Mouse (Mus musculus) urinary bladder, postnatal 10 days (tissue): ENCODE data around the gene Tcf7l1.

Source experiments
- DNase-seq: peaks from one replicate; pipeline ENCODE4 v3.0.0; 2022; ENCODE audit warnings: low spot score

Gene Tcf7l1

DNA sequence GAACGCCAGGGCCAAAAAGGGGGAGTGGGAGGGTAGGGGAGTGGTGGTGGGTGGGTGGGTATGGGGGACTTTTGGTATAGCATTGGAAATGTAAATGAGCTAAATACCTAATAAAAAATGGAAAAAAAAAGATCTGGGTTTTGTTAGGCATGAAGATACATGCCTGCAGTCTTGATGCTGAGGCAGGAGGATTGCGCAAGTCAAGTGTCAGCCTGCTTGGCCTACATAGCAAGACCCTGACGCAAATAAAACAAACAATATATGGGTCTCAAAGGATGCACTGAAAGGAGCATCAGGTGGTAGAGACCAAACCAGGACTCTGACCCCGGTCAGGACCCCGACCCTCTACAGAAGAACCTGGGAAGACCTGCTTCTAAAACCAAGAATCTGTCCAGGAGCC, 90.5 kb downstream of the Tcf7l1 start:
- DNase-seq, result no peak

DNA sequence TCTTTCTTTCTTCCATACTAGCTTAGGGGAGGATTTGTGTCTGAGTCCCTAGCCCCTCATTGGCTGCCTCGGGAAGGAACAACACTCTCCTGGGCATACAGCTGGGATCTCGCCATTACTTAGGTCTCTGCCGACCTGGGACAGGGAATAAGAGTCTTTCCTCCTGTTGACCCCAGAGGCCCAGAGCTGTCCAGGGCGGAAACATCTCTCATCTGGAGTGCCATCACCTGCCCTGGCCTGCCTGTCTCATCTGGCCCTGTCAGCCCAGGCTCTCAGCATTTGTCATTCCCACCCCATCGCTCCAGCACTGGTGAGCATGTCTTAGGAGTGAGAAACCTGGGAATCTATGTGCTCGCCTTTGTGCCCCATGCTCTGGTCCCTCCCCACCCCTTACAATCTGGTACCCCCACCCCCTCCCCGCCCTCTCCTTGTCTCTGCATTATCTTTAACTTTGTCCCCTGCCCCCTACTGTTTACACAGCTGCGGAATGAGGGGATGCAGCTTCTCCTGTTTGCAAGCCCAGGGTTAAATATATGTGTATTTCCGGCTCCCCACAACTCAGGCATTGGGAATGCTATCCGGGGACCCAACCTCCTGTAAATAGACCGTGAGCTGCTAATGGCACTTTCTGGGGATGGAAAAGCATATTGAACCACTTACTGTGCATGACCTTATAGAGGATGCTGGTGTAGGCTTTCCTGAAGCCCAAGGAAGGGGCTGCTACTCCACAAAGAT, 92.3 kb downstream of the Tcf7l1 start:
- no peak for DNase-seq

DNA sequence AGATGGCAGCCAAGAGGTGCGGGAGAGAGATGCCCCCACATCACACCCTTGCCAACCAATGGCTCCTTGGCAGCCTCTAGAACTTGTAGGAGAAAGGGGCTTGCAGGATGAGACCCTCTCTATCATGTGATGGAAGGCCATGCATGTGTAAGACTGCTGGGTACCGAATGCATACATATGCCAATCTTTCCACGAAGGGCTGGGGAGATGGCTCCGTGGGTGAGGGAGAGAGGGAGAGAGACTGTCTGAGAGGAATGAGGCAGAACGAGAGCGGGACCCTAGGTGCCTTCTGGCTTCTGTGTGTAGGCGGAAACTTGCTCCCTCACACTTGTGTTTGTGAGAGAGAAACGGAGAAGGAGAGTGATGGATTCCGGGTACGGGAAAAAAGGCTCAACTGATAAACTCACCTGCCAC, 94.3 kb downstream of the Tcf7l1 start:
- no peak for DNase-seq

DNA sequence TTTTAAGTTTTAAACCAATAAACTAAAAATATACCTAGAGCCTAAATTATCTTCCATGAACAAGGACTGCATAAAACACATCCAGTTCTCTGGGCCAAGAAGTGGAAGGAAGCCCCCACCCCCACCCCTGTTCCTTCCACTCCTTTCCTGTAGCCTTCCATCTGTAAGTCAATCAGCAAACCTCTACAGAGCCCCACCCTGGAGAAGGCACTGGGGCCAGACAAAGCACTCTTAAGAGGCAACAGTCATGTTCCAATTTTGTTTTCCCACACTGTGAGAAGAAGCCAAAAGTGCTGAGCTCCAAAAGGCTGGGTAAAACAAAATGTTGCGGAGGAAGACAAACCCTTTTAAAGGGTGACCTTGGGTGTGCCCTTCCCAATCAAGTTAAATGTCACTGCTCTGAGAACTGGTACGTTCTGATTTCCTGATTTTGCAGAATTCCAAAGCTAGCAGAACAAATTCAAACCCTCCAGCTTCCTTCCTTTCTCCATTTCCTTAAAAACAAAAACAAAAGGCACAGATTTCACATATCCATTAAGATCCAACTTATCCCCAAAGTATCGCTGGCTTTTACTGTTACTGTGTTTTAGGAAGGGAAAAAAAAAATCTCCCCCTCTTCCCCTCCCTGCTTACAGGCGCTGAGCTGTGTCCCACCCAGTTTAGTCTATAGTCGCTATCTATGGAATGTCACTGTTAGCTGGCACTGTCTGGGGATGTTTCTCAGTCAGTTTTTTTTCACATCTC, 94.8 kb downstream of the Tcf7l1 start:
- no peak for DNase-seq

DNA sequence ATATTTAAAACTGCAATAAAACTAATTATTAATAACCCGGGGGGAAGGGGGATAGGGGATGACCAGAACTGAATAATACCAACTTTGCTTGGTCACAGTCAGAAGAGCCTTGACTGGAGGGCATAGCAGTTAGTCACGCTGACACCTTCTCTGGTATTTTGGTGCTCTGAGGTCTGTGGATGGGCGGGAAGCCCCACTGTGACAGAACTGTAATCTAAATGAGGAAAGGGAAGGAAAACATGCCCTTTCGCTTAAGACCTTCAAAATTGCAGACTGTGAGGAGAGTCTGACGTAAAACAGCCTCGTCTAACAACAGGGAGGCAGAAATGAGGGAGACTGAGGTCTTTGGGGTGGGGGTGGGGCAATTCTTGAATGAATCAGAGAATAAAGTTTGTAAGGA, 96.6 kb downstream of the Tcf7l1 start:
- no peak for DNase-seq

DNA sequence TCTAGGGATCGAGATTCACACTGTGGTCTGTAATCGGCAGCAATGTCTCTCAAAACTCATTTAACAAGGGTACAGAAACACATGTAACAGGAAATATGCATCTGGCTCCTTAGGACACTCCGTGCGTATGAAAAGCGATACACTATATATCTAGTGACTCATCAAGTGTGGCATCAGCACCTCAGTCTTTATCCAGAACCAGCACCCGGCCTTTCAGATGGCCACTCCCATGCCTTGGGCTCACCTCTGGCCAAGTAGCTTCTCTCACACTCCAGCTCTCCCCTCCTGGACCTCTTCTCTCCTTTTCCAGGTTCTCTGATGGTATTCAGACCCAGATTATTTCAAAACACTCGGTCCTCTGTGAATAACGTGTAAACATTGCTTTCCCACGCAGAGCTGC, 97.5 kb downstream of the Tcf7l1 start:
- DNase-seq, result no peak

DNA sequence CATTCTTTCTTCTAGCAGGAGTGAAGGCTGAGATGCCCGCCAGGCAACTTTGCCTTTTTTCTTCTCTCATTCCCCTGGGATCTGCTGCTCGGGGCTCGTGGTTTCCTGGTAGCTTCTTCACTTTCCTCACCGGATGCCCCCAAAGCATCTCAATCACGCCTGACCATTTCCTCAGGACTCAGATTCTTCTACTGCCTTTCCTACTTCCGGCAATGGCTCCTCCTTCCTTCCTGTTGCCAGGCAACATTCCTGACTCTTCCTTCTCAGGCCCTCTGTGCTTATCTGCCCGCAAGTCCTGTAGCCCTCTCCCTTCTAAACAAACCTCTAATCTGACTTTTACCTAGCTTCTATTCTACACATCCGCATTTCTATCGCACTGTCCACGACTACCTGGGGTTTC, 98.5 kb downstream of the Tcf7l1 start:
- no peak for DNase-seq

DNA sequence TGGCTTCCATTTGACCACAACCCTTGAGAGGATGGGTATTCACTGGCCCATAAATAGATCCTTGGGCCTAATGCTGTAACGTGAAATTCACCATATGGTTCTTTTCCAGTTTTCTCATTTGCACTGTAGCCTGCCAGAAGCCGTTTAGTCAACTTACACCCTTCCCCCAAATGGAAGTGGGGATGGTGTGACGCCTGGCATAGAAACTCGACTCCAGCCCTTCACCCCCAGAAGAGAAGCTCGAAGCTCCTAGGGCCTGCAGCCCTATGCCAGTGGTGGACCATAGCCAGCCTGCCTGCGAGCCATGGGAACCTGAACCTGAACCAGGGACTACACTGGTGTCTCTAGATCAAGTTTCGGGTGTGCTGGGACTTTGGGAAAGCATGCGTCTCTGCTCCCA, 99.1 kb downstream of the Tcf7l1 start:
- no peak for DNase-seq

DNA sequence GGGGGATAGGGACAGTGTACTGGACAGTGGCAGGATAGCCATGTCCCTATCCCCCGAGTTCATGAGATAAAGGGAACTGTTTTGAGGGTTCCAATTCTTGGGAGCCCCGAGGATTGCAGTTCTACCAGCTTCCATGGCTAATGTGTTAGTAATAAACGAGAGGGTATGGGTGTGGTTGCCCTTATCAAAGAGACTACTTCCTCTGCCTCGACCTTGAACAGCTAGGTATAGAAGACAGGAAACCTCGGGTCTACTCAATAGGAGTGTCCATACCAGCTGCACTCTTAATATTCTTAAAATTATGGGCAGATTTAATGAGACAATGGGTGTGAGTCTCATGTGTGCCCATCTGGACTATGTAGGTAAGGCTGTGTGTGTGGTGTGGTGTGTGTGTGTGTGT, 100.0 kb downstream of the Tcf7l1 start:
- DNase-seq, result no peak

DNA sequence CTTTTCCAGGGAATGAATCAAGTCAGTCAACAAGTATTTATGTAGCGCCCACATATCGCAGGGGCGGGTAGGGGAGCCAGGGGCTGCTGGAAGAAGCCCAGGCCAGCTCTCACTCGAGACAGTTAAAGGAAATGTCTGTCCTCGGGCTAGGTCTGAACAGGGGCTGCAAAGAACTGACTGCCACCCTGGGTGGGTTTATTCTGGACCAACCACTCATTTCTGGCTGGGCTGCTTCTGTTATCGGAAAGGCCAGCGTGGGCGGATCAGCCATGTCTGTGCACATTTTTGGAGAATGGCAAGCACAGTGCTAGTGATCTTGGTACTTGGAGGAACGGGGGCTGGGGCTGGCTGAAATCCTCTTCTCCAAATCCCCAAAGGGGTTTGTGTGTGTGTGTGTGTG, 103.9 kb downstream of the Tcf7l1 start:
- no peak for DNase-seq

DNA sequence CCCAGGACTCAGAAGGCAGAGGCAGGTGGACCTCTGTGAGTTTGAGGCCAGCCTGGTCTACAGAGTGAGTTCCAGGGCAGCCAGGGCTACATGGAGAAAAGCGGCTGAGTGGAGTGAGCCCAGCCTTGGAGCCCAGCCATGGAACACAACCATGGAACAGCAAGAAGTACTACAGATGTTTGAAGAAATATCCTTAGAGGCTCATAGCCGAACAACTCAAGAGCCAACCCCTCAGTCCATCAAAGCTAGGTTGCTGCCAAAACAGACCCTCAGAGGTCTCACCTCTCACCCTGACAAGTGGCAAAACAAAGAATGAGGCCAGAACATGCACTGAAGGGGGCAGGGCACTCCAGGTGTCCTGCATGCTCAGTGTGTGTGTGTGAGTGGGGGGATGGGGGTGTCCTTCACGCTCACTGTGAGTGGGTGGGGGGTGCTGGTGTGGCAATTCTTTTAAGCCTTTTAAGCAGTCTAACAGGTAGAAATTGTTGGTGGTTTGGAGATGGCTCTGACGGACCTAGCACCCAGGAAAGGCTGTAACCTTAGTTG, 104.7 kb downstream of the Tcf7l1 start:
- DNase-seq, result no peak

DNA sequence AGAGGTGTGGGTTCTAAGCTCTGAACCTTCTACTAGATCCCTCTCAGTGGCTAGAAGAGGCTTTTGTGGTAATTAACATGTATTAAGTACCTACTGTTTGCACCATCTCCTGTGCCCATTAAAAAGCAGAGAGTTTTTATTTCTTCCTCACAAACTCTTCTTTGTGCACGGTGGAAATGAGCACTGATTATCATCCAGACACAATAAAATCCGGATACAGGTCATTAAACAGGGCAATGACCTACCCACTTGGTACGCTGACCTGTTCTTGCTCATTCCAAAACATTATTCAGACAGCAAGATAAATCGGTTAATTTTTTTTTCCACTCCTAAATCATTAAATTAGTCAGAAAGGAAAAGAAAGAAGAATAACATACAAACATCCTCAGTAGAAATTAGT, 106.8 kb downstream of the Tcf7l1 start:
- DNase-seq, result no peak

DNA sequence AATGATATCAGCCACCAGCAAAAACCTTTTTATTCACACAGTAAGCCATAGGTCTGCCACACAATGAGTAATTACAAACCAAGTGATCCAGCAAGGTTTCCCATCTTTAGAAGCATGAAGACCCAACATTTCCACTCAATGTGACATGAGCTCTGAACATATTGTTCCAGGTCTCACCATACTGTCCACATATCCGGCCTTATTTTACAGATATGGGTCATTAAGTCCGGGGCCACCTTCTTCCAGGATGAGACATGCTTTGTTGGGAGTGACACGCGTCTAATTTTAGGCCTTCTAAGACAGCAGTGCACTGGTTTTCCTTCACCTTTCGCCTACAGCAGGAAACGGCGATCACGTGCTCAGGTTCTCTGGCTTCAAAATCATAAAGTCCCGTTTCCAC, 108.1 kb downstream of the Tcf7l1 start:
- no peak for DNase-seq

DNA sequence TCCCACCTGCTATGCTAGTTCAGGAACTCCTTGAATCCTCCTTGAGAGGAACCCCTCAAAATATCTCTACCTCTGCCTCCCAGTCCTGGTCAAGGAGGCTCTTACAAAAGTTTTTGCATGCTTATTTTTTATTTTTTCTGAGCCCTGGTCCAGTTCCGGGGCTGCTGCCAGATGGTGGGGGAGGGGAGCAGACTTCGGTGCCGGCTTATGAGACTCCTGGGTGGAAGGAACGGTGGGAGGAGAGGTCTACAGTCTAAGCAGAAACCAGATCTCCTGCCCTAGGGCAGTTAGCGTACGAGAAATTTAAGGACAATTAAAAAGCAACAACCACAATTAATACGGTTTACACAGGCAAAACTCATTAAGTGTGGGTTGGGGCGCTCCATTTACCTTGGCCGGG, 110.4 kb downstream of the Tcf7l1 start:
- DNase-seq, result no peak

DNA sequence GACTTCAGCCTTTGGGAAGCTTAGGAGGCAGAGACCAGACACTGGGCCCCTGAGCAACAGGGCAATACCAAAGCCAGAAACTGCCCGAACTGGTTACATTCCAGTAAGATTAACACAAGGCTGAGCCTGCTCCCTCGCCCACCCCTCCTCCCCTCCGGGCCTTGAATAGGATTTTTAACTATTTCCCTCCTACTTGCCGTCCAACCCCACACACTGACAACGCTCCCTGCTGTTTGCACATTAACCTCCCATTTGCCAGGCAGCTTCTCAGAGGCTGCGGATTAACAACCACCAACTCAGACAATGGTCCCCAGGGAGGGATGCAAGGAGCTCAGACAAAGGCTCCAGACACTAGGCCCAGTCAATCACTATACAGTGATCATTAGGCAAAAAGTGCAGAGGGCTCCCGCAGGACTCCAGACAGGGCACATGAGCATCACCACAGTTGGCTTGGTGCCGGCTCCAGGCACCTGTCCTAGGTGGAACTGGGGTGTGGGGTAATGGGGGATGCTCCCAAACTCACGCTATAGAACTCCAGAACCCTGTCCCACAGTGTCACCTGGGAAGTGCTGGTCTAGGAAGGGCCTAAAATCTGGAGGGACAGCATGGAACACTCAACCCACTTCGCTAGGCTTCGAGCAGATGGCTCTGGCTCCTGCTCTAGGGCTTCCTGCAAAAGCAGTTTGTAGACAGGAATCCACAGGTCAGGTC, 111.4 kb downstream of the Tcf7l1 start:
- DNase-seq, result no peak

DNA sequence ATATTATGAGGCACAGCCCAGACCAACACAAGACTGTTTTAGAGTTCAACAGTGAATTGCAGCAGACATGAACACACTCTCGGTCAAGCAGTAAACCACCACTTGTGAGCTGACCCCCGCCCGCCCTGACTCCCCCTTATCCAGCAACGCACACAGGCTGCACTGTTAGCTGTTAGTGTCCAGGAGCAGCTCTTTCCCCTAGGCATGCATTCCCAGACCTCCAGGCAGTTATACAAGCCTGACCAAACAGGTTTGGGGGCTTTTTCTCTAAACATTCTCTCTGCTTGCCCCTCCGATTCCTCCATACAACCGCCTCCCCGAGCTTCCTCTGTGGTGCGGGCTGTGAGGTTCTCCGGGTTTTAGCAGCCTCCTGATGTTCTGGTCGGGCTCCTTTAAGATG, 112.0 kb downstream of the Tcf7l1 start:
- DNase-seq, result no peak

DNA sequence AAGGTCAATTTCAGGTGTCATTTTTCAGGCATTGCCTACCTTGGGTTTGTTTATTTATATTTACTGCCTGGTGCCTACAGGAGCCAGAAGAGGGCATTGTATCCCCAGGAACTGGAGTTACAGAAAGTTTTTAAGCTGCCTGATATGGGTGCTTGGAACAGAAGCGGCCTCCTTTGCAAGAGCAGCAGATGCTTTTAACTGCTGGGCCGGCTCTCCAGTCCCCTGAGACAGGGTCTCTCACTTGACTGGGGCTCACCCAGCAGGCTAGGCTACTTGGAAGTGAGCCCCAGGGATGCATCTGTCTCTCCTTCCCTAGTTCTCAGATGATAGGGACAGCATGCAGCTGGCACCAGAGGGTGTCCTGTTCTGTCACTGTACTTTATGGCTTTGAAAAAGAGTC, 112.7 kb downstream of the Tcf7l1 start:
- no peak for DNase-seq

DNA sequence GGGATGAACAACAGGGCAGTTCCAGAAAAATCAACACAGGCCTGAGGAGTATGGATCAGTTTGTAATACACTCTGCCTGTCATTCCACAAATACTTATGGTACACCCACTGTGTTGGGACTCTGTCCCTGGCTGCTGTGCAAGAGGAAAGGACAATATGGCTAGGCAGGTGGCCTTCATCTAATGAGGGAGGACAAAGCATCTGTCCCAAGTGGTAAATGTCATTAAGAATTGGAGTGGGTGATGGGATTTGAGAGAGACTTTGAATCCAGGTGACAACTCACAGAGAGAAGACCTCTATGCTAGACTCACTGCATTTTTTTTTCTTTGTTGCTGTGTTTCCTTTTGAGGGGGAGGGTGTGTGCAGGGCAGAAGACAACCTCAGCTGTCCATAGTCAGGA, 115.3 kb downstream of the Tcf7l1 start:
- DNase-seq, result no peak

DNA sequence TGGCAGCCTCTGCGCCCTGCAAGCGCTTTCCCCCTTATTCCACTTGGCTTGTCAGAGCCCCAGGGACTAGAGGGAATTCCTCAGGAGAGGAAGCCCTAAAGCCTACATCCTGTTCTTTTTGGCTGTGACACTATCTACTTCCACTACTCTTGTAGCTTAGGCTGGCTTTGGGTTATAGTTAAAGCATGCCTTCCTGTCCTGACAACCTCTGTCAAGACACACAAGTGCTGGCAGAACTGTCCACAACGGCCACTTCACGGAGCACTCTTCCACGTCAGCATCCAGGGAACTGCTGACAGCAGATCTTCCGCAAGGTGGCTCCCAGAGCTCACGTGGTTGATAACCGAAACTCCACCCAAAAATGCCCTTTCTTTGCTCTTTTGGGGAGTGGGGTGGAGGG, 117.9 kb downstream of the Tcf7l1 start:
- DNase-seq, result no peak

DNA sequence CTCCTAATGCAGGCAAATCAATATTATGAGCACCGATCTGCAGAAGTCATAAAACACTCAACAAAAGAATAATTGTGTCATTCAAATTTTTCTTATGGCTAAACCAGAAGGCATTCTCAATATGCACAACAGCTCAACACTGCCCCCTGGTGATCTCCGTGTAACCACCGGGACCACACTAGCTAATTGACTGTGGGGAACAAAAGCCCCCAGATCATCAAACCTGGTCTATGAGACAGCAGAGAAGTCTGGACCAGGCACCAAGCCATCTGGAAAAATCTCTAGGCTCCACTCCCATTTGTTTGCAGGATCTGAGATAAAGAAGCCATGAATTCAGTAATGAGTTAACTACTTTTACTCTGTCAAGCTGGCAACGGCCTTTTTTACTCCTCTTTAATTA, 122.0 kb downstream of the Tcf7l1 start:
- peak; percentile 30 for DNase-seq

DNA sequence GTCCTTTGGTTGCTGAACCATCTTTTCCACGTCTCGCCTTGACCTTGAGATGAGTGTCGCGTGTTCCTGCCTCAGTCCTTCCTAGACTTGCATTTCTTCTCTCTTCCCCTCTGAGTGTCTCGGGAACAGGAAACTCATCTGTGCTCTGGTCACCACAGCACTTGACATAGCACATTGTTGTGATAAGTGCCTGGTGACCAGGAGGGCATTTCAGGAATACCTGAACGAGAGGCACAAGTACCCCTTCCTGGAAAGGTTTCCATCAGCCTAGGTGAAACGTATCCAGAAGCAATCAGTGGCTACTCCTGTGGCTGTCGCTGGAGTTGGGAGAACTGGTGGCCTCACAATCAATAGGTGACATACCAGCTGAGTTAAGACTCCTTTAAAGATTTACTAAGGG, 124.8 kb downstream of the Tcf7l1 start:
- no peak for DNase-seq

DNA sequence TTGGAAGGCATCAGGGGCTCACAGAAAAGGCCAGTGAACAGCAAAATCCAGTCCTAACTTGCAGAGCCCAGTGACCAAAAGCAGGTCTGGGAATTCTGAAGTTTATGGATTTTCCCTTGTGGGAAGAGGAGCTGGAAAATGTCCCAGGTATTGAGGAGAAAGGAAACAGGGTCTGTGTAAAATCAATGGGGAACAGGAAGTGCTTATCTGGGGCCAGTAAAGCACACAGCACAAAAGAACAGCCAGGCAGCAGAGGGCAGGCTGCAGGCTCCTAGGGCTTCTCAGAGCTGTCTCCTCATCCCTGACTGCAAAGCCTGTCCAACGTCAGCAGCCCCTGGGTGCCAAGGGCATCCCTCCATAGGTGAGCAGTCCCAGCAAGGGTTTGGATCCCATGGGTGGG, 126.1 kb downstream of the Tcf7l1 start:
- no peak for DNase-seq

DNA sequence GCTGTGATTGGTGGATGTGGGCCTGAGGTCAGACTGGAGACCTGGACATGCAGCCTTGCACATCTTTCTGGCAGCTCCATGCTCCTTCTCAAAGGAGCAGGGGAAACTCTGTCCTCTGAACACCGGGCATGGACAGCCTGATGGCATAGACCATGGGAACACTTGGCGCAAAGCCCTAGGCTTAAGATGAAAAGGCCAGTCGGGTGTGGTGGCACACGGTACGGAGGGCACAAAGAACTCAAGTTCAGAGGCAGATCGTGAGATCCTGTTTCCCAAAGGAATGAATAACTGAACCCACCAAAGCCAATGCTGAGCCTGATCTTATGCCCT, 128.7 kb downstream of the Tcf7l1 start:
- DNase-seq, result no peak
